Mouse (Mus musculus) limb, embryonic 11.5 days (tissue): ENCODE data around the gene Fkbp9. TPM values are rescaled to one million over a fixed set of nuclear protein-coding genes. Genes with fewer than 3 reads are reported as not detected.
A peak's percentile ranks its signal among the peaks of the same experiment; 100 is the strongest.

Experiments used
- ATAC-seq: fragments of 200-750 bp; cut with Nextera tagmentation; 2 replicates; pipeline ENCODE4 v1.8.0; 2017; ENCODE audit warnings: low read depth; ENCODE audit not compliant: insufficient number of reproducible peaks, low FRiP score, low TSS enrichment
- DNase-seq: peaks from one replicate; pipeline ENCODE4 v3.0.0-alpha.2; 2015; ENCODE audit warnings: low spot score
- H3K27ac ChIP-seq: fragments of 300-500 bp; sonication (generic); replicated peaks from 2 replicates; pipeline ENCODE4 v1.5.1; 2014; ENCODE audit warnings: low read depth, mild to moderate bottlenecking, low read length
- H3K27me3 ChIP-seq: fragments of 300-500 bp; sonication (generic); 2 replicates; pipeline ENCODE4 v1.6.1; 2014; ENCODE audit warnings: mild to moderate bottlenecking, low read length, mixed read lengths; ENCODE audit not compliant: control insufficient read depth, insufficient read depth
- H3K36me3 ChIP-seq: fragments of 300-500 bp; sonication (generic); 2 replicates; pipeline ENCODE4 v1.6.1; 2014; ENCODE audit warnings: mild to moderate bottlenecking, low read length, moderate library complexity, mixed read lengths; ENCODE audit not compliant: control insufficient read depth, insufficient read depth
- H3K4me1 ChIP-seq: fragments of 300-500 bp; sonication (generic); 2 replicates; pipeline ENCODE4 v1.6.1; 2014; ENCODE audit warnings: low read length, mixed read lengths; ENCODE audit not compliant: control insufficient read depth, insufficient read depth
- H3K4me2 ChIP-seq: fragments of 300-500 bp; sonication (generic); 2 replicates; pipeline ENCODE4 v1.6.1; 2014; ENCODE audit warnings: low read depth, mild to moderate bottlenecking, moderate library complexity; ENCODE audit not compliant: severe bottlenecking
- H3K4me3 ChIP-seq: fragments of 300-500 bp; sonication (generic); 2 replicates; pipeline ENCODE4 v1.5.1; 2014; ENCODE audit warnings: low read depth, low read length
- H3K9ac ChIP-seq: fragments of 300-500 bp; sonication (generic); 2 replicates; pipeline ENCODE4 v1.6.1; 2014; ENCODE audit warnings: mild to moderate bottlenecking, low read length
- H3K9me3 ChIP-seq: fragments of 300-500 bp; sonication (generic); 2 replicates; pipeline ENCODE4 v1.6.1; 2016; ENCODE audit warnings: low read length; ENCODE audit not compliant: control insufficient read depth
- WGBS: fragments of 180-500 bp; shearing (Covaris S2); extraction: QIAGEN DNeasy Blood & Tissue Kit; methylation state at CpG from one replicate; pipeline ENCODE4 v1.1.7; 2014; 5-methylcytosine and 5-hydroxymethylcytosine counted together
- polyA plus RNA-seq: library from polyadenylated mRNA; unstranded; fragments of >200 nt; fragmentation: Nextera tagmentation; extraction: Ambion mirVana; gene quantifications from 2 replicates; pipeline ENCODE4 v1.2.1, GENCODE M21; 2014

Fkbp9 gene
- polyA plus RNA-seq, 1 experiment from 2014 or later: 73.0 TPM

DNA sequence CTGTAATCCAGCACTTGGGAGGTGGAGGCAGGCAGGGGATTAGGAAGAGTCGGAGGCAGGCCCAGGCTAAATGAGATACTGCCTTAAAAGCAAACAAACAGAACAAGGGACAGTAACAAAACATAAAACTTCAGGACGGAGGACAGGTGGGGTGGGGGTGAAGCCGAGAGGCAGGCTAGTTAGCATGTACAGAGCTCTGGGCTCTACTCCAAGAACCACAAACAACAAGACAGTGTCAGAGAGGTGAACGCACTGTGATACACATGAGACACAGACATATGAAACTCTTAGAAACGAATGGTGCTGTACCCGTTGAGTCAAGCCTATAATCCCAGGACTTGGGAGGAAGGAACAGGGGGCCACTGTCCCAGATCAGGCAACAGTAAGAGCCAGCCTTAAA is 72.0 kb downstream of the Fkbp9 start:
- Histone ChIP-seq H3K27ac (no peak overlapping the region), H3K4me3 (no peak overlapping the region), H3K9ac (no peak overlapping the region), H3K36me3 (no peaks in the 10 kb centered on the region), H3K9me3 (no peaks in the 10 kb centered on the region), H3K4me2 (no peak overlapping the region), H3K27me3 (no peaks in the 10 kb centered on the region), H3K4me1 (no peaks in the 10 kb centered on the region)
- no peak for DNase-seq
- 71% methylated on average over 6 of the region's 6 CpGs for WGBS
- ATAC-seq: no peak

DNA sequence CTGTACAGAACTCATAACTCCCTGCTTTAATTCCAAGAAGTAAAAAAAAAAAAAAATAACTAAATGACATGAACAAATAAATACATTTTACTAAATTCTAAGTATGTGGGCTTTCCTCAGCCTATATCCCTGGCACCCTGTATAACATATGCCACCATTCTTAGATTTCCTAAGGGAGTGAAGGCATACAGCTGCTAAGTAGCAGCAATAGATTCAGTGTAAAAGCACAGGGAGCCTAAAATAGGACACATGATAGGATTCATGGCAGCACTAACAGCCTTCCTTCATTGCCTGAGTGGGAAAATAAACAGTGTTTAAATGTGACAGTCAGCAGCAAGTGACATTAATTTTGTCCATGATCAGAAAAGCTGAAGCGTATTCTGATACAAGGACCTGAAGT is 72.5 kb downstream of the Fkbp9 start:
- no peak overlapping the region for H3K9ac ChIP-seq
- no peaks in the 10 kb centered on the region for H3K36me3 ChIP-seq
- H3K9me3 ChIP-seq: no peaks in the 10 kb centered on the region
- DNase-seq (no peak), ATAC-seq (no peak)
- H3K4me3 ChIP-seq: no peak overlapping the region
- H3K27ac ChIP-seq: no peak overlapping the region
- 100% methylated on average over 1 of the region's 1 CpGs for WGBS
- H3K4me1 ChIP-seq: no peaks in the 10 kb centered on the region
- H3K27me3 ChIP-seq: no peaks in the 10 kb centered on the region
- H3K4me2 ChIP-seq: no peak overlapping the region

DNA sequence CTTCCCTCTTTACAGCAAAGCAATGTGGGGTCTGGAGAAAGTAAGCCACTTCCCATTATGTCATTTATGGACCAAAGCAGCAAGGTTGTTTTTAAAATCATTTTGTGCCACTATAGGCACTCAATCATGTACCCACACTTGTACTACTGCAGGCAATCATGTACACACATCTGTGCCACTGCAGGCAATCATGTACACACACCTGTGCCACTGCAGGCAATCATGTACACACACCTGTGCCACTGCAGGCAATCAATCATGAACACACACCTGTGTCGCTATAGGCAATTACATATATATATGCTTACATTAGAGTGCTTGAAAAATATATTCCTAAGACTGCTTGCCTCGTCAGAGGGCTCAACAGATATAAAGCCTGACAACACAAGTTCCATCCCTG is 73.1 kb downstream of the Fkbp9 start:
- DNase-seq (no peak), ATAC-seq (no peak)
- WGBS: 89% methylated on average over 2 of the region's 2 CpGs
- H3K4me3 ChIP-seq: no peak overlapping the region
- H3K4me2 ChIP-seq: no peak overlapping the region
- H3K27me3 ChIP-seq: no peaks in the 10 kb centered on the region
- no peaks in the 10 kb centered on the region for H3K9me3 ChIP-seq
- H3K4me1 ChIP-seq: no peaks in the 10 kb centered on the region
- H3K27ac ChIP-seq: no peak overlapping the region
- no peaks in the 10 kb centered on the region for H3K36me3 ChIP-seq
- H3K9ac ChIP-seq: no peak overlapping the region

DNA sequence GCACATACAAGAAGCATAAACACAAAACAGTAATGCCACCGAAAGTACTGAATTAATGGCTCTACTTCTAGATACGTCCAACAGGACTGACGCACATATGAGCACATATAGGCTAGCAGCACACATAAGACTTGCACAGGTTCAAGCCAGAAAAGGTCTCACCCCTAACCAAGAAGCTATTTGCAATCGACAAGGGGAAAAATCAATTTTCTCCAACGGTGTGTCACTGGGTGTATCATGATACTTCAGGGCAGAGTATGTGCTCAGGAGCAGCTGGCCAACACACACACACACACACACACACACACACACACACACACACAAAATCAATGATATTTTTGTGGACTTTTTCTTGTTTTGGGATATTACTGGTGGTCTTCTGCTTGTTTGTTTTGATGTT is 73.6 kb downstream of the Fkbp9 start:
- Histone ChIP-seq H3K4me3 (no peak overlapping the region), H3K27ac (no peak overlapping the region), H3K9me3 (no peaks in the 10 kb centered on the region), H3K4me1 (no peaks in the 10 kb centered on the region), H3K9ac (no peak overlapping the region), H3K36me3 (no peaks in the 10 kb centered on the region), H3K27me3 (no peaks in the 10 kb centered on the region), H3K4me2 (no peak overlapping the region)
- DNase-seq (no peak), ATAC-seq (no peak)
- 94% methylated on average over 5 of the region's 5 CpGs for WGBS

DNA sequence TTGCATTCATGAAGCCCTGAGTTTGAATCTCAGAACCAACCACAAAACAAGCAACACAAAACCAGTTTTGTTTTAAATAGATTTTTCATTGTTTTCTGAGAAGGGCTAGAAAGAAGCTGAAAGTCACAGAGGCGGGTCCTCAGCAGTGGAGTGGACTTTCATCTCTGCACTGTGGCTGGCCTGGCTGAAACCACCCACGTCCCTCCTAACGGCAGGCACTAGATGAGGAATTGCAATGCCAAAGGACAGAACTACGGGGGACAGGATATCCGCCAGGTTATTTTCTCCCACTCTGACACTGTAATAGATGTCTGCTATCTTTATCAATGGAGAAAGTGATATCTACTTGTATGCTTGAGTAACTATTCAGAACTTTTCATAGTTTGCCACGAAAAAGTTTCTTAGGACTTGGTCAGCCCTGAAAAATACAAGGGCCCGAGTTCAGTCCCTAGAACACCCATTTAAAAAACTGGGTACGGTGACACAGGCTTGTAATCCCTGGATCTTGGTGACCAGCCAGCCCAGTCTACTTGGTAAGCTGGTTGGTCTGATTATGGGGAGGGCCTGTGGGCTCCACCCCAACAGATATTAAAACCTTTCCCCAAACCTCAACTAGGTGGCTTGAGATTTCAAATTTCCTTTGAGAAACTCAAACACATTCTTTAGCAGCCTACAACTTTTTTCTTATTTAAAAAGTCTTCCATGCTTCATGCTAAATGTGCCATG is 74.4 kb downstream of the Fkbp9 start:
- no peaks in the 10 kb centered on the region for H3K27me3 ChIP-seq
- H3K4me1 ChIP-seq: no peaks in the 10 kb centered on the region
- H3K9me3 ChIP-seq: no peaks in the 10 kb centered on the region
- no peaks in the 10 kb centered on the region for H3K36me3 ChIP-seq
- no peak overlapping the region for H3K4me3 ChIP-seq
- H3K27ac ChIP-seq: no peak overlapping the region
- no peak overlapping the region for H3K4me2 ChIP-seq
- WGBS: 88% methylated on average over 8 of the region's 8 CpGs
- no peak for DNase-seq
- no peak for ATAC-seq
- no peak overlapping the region for H3K9ac ChIP-seq

DNA sequence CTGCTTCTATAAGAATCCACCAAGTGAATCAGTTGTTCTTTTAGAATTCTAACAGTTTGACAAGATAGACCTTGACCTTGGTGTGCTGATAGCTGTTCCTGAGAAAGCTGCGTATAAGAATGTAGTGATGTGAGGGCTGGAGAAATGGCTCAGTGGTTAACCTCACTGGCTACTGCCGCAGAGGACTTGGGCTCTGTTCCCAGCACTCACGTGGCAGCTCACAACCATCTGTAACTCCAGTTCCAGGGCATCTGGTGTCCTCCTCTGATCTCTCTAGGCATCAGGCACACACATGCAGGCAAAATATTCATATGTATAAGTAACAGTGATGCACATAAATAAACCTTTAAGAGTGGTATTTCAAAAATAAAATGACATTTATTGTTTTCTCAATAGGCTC is 76.1 kb downstream of the Fkbp9 start:
- Histone ChIP-seq H3K4me2 (no peak overlapping the region), H3K27me3 (no peaks in the 10 kb centered on the region), H3K27ac (no peak overlapping the region), H3K9ac (no peak overlapping the region), H3K9me3 (no peaks in the 10 kb centered on the region), H3K36me3 (no peaks in the 10 kb centered on the region), H3K4me3 (no peak overlapping the region), H3K4me1 (no peaks in the 10 kb centered on the region)
- ATAC-seq (no peak), DNase-seq (no peak)
- 93% methylated on average over 3 of the region's 3 CpGs for WGBS

DNA sequence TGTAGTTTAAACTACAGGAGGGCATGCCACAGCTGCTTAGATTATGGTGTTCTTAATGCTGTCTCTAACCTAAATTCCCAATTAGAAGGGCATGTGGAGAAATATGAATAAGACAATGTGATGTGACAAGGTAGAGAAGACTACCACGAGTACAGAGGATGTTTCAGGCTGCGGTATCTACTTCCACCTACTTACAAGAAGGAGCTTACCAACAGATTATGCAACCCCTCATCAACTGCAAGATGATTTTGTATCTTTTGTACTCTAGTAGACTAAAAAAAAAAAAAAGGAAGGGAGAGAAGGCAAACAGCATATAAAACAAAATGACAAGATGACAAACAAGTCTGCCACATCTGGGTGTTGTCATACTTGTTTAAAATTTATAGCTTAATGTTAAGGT is 76.5 kb downstream of the Fkbp9 start:
- Histone ChIP-seq H3K9ac (no peak overlapping the region), H3K36me3 (no peaks in the 10 kb centered on the region), H3K27ac (no peak overlapping the region), H3K9me3 (no peaks in the 10 kb centered on the region), H3K4me1 (no peaks in the 10 kb centered on the region), H3K27me3 (no peaks in the 10 kb centered on the region), H3K4me2 (no peak overlapping the region), H3K4me3 (no peak overlapping the region)
- no peak for DNase-seq
- WGBS: 95% methylated on average over 2 of the region's 2 CpGs
- ATAC-seq: no peak

DNA sequence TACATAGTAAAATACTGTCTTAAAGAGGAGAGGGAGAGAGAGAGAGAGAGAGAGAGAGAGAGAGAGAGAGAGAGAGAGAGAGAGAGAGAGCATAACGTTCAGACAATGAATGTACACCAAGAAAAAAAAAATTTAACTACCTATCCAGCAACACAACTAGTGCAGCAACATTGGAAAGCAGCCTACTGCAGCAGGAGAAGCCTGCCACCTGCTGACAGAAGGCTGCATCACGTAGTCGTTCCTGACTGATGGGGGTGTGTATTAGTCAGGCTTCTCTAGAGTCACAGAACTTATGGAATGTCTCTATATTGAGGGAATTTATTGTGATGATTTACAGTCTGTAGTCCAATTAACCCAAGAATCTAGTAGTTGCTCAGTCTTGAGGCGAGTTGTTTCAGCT is 77.1 kb downstream of the Fkbp9 start:
- WGBS: 14% methylated on average over 4 of the region's 4 CpGs
- Histone ChIP-seq H3K27ac (no peak overlapping the region), H3K4me1 (no peaks in the 10 kb centered on the region), H3K27me3 (no peaks in the 10 kb centered on the region), H3K4me2 (no peak overlapping the region), H3K9me3 (no peaks in the 10 kb centered on the region), H3K4me3 (no peak overlapping the region), H3K9ac (no peak overlapping the region), H3K36me3 (no peaks in the 10 kb centered on the region)
- no peak for ATAC-seq
- peak; percentile 57 for DNase-seq

DNA sequence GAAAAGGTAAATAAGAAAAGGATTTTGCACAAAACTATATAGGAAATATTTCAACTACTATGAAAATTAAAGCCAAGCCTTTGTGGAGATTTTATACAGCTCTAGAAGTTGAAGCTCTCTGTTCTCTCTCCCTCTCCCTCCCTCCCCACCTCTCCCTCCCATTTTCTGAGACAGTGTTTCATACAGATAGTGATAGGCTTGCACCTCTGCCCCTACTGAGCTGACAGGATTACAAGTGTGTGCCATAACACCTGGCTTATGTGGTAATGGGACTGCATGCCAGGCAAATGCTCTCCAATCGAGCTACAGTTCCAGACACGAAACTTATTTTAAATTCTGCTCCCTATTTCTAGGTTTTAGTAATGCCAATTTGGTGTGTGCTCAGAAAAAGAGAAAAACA is 79.1 kb downstream of the Fkbp9 start:
- no peak for DNase-seq
- Histone ChIP-seq H3K9ac (no peak overlapping the region), H3K36me3 (no peaks in the 10 kb centered on the region), H3K27me3 (no peaks in the 10 kb centered on the region), H3K4me3 (no peak overlapping the region), H3K4me2 (no peak overlapping the region), H3K4me1 (no peaks in the 10 kb centered on the region), H3K27ac (no peak overlapping the region), H3K9me3 (no peaks in the 10 kb centered on the region)
- WGBS: 82% methylated on average over 2 of the region's 2 CpGs
- ATAC-seq: no peak
